Mouse (Mus musculus) frontal cortex, postnatal 10 days (tissue): Measurements from ENCODE around the gene Hnrnpa1.
"Not testable (repeated sequence)": the region's sequence is repeated elsewhere in the genome, so short reads cannot be mapped to it uniquely, and the experiment has no call there.

ENCODE experiments used
- DNase-seq, 2 experiments: peaks; one replicate each; pipeline ENCODE4 v3.0.0; 2022; ENCODE audit warnings: low spot score in 2 of 2, mixed read lengths in 1 of 2

Hnrnpa1 gene

GRCm38 (mm10) chr15:103241071-103242018 is 1.1 kb downstream of the Hnrnpa1 start:
- DNase-seq: not testable (repeated sequence)

DNA sequence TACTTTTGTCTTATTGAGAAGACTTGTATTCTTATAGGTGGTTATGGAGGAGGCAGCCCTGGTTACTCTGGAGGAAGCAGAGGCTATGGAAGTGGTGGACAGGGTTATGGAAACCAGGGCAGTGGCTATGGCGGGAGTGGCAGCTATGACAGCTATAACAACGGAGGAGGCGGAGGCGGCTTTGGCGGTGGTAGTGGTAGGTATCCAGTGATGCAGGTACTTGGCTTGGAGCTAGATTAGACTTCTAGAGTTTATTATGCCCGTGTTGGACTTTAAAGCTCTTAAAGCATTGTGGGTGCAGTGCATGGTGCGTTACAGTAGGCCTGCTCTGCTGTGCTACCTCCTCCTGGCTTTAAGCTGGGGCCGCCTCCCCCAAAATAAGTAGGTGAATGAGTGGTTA is 2.7 kb downstream of the Hnrnpa1 start:
- no peak for DNase-seq

DNA sequence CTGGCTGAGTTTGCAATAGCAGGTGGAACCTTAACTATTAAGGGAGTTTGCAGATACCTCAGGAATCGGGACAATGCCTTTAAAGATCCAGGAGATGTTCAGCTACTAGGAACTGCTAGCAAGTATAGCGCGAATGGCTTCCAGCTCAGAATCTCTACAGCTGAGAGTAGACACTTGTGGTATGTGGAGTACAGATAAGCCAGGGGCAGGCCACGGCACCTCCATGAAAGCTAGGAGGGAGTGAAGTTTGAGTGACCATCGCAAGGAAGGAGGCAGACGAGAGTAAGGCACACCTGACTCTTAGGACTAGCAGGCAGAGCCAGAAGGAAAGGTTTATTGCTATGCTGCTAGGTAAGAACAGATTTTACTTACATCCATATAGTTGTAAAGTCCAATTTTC is 5.4 kb downstream of the Hnrnpa1 start:
- DNase-seq: no peak

DNA sequence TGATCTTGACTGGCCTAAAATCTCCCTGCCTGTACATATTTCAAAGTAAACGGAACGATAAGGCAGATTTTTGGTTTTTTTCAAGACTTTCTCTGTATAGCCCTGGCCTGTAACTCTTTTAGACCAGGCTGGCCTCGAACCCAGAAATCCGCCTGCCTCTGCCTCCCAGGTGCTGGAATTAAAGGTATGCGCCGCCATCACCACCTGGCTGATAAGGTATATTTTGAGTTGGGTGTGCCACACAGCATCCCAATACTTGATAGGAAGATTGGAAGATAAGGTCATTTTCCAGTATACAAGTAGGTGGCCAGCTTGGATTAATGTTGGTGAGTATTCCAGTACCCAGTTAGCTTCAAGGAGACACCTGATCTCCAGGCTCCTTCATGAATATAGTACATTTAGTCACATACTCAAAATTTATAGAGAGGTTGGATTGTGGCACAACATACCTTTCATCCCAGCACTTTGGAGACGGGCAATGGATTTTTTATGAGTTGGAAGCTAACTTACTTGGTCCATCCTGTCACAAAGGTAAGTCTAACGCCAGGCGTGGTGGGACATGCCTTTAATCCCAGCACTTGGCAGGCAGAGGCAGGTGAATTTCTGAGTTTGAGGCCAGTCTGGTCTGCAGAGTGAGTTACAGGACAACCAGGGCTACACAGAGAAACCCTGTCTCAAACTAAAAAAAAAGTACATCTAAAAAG is 7.0 kb downstream of the Hnrnpa1 start:
- no peak for DNase-seq

DNA sequence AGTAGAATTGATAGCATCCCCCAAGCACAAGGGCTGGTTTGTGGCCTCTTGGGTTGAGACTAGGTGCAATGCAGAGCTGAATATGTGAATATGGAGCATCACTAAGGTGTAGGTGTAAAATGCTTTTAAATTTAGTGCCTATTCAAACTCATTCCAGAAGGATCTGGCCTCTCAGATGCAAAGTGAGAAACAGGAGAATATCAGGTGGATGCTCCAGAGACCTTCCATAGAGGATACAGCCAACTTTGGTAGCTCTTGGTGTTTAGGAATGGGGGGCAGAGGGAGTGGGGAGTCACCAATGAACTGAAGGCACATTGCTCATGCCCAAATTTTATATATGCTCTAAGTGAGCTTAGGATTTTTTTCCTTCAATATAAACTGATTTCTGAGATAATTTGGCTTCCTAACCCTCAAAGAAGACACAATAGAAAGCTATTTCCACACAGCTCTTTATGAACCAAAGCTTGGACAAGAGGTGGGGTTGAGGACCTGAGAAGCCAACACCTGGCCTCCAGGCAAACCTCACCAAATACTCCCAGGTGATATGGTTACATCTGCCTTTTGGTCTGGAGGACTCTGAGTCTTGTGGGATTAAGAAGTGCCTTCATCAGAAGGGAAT is 7.7 kb downstream of the Hnrnpa1 start:
- DNase-seq: no peak

DNA sequence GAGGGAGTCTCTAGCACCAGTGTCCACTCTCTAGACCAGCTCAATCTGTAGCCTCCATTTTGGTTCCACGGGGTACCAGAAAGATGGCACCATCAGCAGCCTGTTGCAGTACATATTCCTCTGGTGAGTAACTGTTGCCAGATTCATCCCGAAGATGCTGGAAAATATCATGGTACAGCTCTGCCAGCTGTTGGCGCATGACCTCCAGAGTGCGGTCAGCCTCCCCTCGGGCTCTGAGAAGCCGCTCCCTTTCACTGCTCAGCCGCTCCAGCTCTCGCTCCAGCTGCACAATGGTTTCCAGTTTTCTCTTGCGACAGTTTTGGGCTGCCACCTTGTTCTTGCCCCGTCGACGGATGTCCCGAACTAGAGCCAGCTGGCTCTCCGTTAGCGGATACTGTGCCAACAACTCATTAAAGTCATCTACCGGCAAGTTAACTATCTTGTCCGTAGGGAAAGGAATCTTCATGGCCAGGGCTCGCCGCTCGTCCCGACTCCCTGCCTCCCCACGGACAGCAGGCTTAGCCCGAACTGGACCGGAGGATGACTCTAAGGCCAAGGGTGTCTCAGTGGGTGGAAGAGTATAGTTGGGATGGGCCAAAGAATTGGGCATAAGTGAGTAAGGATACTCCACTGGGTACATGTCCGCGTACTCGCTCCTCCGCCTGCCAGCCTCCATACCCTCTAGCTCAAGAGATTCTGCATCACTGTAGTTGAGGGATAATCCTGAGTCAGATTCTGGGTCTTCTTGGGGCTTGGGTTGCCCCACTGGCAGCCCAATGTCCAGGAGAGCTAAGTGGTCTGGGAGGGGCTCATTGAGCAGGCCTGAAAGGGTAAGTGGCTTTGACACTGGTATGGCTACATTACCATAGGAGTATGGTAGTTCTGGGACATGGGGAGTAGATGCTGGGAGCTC is 8.4 kb downstream of the Hnrnpa1 start:
- DNase-seq: no peak

DNA sequence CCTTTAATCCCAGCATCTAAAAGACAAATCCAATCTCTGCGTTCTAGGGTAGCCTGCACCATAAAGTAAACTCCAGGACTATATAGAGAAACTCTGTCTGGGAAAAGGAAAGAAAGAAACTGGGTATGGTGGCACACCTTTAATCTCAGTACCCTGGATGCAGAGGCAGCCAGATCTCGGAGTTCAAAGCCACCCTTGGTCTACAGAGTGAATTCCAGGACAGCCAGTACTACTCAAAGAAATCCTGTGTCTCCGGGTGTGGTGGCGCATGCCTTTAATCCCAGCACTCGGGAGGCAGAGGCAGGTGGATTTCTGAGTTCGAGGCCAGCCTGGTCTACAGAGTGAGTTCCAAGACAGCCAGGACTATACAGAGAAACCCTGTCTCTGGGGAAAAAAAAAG is 9.3 kb downstream of the Hnrnpa1 start:
- not testable (repeated sequence) for DNase-seq

DNA sequence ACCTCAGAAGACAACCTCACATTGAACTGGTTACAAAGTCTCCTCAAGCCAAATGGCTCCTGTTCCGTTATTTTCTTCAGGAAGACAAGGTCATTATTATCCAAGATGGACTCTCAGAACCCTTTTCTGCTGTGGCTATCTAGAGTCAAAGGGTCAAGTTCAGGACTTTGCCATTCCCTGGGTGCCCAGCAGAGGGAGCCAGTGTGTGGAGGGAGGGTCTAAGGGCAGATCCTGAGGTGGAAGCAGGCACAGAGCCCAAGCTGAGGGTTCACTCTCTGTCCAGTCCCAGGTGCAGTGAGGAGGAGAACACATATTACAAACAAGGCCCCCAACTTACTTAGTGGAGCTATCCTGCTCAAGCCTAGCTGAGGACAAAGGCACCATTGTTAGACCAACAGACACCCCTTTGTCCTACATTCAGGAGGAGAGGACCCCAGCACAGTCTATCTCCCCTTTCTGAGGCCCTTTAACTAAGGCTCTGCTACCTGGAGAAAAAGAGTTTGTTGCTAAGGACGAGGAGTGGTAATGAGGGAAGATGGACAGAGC is 10.0 kb downstream of the Hnrnpa1 start:
- peak in 1 of 2 experiments; percentile 35 for DNase-seq

- DNase-seq: no peak
Measured at GRCm38 (mm10) chr15:103251595-103251994, 11.4 kb downstream of the Hnrnpa1 start.

GRCm38 (mm10) chr15:103252660-103253059 is 12.4 kb downstream of the Hnrnpa1 start:
- no peak for DNase-seq

DNA sequence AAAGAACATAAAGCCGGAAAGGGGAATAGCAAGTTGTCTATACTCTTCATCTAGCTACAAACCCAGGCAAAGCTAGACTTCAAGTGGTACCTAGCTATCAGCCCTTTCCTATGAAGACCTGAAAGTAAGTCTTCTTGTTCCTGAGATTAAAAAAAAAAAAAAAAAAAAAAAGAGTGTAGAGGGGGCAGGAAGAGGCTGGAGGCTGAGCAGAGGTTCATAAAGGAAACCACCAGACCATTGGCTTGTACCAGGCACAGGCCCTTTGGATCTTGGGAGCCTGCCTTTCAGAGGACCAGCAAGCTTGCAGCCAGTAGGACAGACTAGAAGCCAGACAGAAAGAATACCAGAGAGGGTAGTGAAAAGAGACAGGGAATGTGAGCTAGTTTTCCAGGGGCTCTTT is 13.1 kb downstream of the Hnrnpa1 start:
- no peak for DNase-seq

DNA sequence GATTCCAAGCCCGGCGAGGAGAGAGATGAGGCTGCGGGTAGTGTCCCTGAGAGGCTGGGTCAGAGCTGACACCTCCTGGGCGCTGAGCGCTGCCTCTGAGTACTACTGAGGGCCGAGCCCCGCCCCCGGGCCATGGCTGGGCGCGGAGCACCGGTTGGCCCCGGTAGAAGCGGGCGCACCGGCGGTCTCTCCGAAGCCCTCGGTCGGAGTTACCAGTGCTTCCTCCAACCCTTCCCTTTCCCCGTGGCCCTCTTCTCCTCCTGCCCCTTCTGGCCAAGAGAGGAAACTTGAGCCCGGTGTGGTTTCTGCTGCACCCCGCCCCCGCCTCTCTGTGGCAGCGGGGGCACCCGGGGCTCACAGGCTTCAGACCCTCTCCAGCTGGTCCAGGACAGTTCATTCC is 14.9 kb downstream of the Hnrnpa1 start:
- DNase-seq: no peak

- DNase-seq: no peak
Measured at GRCm38 (mm10) chr15:103256210-103256986, 16.2 kb downstream of the Hnrnpa1 start.

DNA sequence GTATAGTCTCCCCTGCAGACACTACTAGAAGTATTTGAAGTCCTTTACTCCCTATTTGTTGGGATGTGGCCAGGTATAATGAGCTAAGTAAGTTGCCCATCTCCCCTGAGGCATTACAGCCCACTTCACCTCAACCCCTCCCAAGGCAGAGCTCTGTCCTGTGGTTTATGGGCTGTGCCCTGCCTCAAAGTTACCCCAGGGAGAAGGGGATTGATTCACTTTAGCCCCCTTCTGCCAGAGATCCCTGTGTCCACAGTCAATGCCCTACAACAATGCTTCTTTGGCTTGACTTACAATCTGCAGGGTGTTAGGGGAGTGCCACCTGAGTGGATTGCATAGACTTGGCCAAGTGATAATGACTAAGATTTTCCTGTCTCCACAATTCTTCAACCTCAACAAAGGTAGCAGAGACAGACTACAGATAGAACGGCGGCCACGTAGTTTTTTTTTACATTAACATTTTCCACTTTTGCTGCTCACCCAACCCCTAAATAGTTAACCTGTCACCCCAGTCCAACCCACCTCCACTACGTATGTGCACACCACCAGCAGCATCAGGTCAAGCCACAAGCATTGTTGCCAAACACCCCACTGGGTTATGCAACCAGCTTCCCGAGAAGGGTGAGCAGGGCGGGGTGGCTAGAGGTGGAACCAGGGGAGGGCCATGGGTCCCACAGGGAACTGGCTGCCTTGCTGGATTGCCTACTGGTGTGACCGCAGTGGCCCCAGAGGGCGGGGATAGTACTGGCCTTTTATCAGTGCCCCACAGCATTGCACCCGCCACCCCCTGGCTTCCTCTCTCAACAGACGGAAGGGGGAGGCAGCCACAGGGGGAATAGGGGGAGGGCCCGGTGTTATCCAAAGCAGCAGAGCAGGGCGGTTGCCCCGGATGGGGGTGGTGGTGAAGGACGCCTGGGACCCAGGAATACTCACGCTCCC is 17.8 kb downstream of the Hnrnpa1 start, which contains the start of gene Nfe2:
Nfe2 (minus strand) TSS at position 614 of the 939 bp plus-strand sequence.
- no peak for DNase-seq

- DNase-seq: no peak
Measured at GRCm38 (mm10) chr15:103259162-103259561, 18.9 kb downstream of the Hnrnpa1 start.

DNA sequence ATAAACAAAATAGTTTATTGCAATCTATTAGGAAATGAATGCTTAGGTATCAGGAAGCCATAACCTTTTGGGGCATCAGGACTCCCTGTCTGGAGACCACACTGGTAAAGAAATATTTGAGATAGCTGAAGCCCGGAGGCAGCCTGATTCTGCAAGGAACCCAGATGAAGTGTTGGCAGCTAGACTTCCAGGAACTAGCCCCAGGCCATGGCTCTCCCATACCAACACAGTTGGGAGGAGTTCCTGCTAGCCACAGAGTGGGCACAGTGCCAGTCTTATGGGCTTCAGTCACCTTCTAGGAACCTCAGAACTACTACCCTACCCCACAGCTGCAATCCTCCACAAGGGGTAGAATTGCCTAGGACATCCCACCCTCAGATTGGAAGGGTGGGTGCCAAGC is 19.8 kb downstream of the Hnrnpa1 start:
- DNase-seq: no peak

- DNase-seq: no peak
Measured at GRCm38 (mm10) chr15:103264794-103265193, 24.6 kb downstream of the Hnrnpa1 start.

DNA sequence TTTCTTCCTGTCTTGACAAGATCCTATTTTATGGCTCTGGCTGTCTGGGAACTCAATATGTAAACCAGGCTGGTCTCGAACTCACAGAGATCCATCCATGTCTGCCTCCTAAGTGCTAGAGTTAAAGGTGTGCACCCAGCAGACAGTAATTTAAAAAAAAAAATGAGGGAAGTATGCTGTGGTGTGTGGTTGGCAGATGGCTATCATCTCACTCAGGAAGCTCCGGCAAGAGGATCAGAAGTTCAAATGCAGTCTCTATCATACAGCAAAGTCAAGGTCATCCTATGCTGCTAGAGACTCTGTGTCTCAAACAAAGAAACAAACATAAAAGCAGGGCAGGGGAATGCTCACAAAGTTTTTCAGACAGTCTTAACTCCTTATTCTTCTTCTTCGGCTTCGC is 28.7 kb downstream of the Hnrnpa1 start:
- no peak for DNase-seq
